Mouse (Mus musculus): ENCODE results near the gene Actc1. TPM values are rescaled to one million over a fixed set of nuclear protein-coding genes. Genes with fewer than 3 reads are reported as not detected.

Actc1 gene
- not detected for total RNA-seq (2021)
- long read RNA-seq = 0 reads

DNA sequence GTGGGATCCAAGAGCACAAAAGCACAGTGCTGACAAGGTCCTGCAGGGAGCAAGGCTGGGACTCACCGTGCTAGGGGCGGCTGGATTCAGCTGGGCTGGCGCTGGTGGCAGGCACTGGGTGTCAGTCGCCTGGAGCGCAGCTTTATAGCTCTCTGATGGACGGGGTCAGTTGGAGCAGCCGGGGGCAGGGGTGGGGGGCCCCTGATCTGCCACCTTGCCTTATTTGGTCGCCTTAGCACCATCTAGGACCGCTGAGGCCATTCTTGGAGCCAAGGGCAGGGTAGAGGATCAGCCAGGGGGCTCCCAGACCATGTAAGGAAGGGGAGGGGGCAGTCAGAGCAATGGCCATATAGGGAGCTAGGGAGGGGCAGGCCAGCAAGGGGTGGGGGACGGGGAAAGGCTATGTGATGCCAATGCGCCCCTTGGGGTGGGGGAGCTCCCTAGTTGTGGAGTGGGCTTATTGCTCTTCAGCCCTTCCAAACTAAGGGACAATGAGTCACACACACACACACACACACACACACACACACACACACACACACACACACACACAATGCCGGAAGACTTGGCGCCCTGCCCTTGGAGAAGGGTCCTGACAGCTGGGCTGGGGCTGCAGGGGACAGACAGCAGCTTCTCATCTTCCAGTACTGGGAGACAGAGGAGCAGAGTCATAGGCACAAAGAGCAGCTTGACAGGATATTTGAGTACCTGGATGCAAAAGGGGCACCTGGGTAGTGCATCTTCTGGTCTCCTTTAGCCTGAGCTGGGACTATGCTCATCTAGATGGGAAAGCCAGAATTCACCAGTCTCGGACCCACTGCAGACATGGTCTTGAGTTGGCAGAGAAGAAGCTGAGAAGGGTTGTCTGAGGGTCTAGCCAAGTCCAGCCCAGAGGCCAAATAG lies at the start of gene Actc1:
Gene Actc1, minus strand, starts transcription at position 853 of the 903 bp plus-strand sequence.
- DNase-seq (ENCODE audit: low spot score in 2 of 2) = no peak

DNA sequence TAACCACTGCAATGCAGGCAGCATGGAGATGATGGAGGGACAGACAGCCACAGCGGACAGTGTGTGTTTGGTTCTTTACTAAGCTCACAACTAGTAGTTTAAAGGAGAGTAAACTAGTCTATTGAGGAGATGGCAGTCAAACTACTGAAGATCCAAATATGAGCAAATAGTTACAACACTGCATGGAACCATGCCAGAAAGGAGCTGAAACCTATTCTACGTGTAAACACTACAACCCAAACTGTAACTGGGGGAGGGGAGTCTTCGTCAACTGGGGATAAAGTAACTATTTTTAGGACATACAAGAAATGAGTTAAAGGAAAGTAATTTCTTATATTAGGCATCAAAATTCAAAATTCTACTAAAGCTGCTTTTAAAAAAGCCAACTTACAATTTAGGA lies 49.1 kb upstream of the Actc1 start:
- no peak for DNase-seq (ENCODE audit: low spot score in 2 of 2)

DNA sequence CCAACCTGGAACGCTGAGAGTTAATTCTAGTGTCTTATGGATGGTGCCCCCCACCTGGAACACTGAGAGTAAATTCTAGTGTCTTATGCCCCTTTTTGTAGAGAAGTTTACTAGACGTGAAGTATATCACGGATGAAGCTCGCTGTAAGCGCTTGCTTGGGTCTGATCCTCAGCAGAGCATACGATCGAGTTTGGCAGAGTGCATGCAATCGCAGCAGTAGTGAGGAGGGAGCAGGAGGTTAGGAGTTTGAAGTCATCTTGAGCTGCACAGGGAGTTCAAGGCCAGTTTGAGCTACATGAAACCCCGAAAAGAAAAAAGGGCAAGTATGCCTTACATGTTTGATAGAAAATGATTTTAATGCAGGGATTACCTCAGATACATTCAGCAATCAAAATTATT lies 47.5 kb upstream of the Actc1 start:
- no peak for DNase-seq (ENCODE audit: low spot score in 2 of 2)

DNA sequence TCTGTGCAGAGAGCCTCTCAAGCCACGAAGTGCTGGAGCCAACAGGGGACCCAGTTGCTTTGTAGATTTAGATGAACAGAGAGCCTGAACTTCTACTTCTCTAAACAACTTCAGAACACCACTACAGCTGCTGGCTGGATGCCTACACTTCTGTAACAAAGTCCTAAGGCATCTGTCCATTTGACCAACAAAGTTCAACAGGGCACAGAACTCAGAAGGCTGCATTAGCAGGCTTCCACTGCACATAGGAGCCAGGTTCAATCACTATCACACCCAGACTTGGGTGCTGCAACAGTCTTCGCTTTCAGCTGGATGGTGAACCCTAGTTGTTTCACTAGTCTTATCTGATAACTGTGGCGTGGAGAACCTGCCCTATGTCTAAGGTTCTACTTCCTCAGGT lies 46.5 kb upstream of the Actc1 start:
- DNase-seq (ENCODE audit: low spot score in 2 of 2) = no peak

DNA sequence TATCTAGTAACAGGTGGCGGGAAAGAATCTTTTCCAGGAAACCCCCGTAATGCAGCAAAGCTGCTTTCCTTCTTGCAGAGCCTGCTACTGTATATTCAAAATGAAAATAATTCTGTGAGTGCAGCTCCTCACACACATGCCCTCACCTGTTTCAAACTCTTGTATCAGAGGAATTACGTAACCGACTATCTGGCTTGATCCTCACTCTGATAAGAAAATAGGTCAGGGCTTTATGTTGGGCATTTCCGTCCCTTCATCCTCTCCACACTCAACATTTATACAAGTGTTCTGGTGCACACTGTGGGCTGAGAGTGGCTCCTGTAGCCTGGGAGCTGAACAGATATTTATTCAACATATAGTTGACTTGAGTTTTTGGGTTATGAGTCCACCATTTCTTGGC lies 45.8 kb upstream of the Actc1 start:
- DNase-seq (ENCODE audit: low spot score in 2 of 2) = no peak

DNA sequence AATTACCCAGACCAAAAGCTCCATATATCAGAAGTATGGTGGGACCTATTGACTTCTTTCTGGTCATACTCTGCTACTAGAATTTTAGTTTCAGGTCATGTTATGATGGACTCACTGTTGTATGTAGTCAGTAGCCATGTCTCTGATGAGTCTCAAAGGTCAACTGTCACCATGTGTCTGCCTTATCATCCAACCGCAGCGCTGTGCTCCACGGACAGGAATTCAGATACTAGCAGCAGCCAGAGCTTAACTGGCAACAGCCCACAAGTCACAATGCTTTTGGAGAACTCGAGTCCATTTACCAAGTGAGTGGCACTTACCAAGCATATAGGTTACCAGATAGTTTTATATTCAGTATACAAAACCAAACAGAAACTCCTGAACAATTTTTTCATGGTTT lies 44.3 kb upstream of the Actc1 start:
- no peak for DNase-seq (ENCODE audit: low spot score in 2 of 2)

DNA sequence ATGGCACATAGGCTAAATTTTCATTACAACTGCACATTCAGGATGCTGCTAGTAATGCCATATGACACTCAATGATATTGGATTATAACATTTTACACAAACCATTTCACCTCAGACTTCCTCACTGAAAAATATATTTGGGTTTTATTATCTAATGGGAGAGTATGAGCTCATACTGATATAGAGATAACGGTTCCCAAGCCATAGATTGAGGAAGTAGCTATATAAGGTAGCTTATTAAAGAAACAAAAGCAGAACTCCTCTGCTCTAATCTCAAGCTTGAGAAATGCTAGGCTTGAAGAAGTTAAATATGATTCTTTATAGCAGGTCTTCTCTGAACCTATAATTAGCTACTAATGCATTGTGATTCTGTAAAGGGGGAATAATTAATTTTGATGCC lies 43.2 kb upstream of the Actc1 start:
- no peak for DNase-seq (ENCODE audit: low spot score in 2 of 2)

DNA sequence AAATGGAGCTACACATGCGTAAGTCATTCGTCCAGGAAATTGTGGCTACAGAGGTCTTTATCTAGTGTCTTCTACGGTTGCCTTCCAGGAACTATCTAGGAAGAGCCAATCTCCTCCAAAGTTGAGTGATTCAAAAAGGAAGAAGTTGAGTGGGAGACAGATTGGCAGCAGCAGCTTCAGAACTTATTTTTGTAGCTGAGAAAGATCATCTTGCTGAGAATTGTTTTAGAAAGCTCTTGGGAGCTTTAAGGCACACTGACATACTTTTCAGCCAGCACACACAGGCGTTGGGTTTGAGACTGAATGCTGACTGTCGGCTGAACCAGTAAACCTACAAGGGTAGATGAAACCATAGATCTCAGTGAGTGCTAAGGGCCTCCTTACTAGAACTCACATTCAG lies 42.0 kb upstream of the Actc1 start:
- DNase-seq (ENCODE audit: low spot score in 2 of 2) = no peak

DNA sequence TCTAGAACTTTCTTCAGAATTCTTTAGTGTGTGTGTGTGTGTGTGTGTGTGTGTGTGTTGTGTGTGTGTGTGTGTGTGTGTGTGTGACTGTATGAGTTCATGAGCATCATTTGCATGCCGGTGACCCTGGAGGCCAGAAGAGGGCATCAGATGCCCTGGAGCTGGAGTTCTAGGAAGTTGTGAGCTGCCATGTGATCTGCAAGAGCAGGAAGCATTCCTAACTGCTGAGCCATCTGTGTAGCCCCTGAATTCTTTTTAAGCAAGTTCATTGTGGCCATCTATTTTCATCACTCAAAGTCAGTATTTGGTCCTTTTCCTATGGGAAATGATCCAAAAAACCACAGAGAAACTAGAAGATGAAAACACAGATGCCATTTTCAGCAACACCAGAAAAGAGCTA lies 41.3 kb upstream of the Actc1 start:
- DNase-seq (ENCODE audit: low spot score in 2 of 2) = no peak

DNA sequence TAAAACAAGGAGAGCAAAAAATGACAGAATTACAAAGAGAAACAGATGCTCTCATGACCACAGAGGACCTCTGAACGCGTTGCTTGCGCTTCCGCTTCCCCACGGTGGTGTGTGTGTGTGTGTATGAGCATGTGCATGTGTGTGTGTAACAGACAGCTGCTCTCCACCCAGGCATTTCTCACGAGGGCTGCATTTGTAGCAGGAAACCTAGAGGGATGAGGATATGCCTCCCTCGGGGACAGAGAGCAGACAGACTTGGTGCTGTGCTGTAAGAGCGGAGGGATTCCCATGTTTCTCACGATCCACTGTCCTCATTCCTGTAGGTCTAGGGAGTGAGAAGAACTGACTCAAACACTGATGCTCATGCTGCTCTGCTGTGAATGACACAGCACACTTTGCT lies 40.2 kb upstream of the Actc1 start:
- DNase-seq (ENCODE audit: low spot score in 2 of 2) = no peak

DNA sequence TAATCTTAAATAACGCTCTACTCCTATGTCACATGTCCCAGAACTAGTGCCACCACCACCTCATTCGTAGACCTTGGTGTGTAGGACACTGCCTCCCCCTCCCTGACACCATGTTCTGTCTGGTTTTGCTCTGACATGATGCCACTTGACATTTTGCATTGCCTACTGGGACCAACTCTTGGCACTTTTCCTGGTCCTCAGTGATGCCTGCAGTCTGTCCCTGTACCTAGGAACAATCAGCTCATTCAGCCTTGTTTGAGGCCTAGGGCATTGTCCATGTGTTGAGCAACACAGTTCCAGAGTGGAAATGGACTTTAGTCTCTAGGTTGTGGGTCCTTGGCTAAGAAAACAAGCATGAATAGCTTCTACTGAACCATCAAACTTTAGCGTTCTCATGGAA lies 36.5 kb upstream of the Actc1 start:
- DNase-seq (ENCODE audit: low spot score in 2 of 2) = no peak

DNA sequence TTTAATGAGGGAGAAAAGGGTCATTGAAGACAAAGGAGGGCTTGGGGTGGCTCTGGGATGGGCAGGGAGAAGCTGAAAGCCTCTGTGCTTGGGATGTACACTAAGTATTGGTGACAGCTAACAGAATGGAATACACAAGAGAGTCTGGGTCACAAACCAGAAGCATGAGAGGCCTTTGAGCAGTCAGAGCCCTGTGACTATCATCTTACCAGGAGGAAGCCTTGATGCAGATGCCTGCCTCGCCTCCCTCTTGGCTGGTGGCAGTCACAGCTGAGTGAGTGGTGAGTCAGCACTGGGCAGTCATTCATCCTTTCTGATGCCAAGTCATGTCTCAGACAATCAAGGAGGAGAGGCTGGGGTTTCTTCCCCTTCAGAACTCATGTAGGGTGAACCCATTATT lies 33.9 kb upstream of the Actc1 start:
- no peak for DNase-seq (ENCODE audit: low spot score in 2 of 2)

DNA sequence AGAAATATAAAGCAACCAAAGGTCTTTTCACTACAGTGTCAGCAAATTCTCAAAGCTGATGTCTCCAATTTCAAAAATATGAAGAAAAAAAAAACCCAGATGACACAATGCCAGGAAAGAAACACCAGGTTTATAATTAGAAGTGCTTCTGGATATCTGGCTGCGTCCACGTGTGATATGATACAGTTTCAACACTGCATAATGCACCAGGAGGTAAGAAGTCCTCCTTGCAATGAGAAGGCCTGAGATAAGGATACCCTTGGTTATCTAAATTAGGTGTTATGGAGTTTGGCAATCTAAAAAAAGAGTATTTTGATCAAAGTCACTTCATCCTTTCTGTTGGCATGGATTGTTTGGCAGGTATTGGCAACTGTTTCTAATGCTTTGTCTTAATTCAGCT lies 18.5 kb upstream of the Actc1 start:
- DNase-seq (ENCODE audit: low spot score in 2 of 2) = no peak

DNA sequence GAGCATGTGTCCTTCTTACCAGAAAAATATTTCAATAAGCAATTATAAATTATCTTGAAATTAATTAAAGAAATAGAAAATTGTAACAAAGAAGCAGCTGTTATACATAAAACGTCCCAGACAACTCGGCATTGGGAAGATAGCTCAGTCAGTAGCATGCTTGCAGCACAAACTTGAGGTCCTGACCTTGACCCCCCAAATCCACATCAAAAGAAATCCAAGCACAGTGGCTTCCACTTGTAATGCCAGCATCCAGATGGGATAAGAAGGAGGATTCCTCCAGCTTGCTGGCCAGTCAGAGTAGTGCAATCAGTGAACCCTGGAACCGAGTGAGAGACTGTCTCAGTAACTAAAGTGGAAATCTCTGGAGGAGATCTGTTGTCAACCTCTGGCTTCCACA lies 12.9 kb upstream of the Actc1 start:
- DNase-seq (ENCODE audit: low spot score in 2 of 2) = no peak

DNA sequence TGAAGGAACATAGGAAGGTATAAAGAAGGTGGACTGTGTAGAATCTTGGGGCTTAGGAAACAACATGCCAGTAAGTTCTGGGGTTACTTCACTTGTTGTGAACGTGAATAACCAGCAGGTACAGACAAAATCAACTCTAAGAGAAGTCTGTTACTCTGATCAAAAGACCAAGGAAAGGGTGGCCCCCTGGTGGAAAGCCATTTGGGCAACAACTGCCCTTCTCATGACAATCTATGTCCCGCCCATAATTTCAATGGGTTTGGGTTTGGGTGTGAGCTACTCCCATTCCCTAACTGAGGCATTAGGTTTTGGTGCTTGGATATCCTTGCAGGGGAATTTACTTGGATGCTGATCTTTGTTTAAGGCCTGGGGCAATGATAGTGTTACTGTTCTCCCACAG lies 10.7 kb upstream of the Actc1 start:
- DNase-seq (ENCODE audit: low spot score in 2 of 2) = no peak

DNA sequence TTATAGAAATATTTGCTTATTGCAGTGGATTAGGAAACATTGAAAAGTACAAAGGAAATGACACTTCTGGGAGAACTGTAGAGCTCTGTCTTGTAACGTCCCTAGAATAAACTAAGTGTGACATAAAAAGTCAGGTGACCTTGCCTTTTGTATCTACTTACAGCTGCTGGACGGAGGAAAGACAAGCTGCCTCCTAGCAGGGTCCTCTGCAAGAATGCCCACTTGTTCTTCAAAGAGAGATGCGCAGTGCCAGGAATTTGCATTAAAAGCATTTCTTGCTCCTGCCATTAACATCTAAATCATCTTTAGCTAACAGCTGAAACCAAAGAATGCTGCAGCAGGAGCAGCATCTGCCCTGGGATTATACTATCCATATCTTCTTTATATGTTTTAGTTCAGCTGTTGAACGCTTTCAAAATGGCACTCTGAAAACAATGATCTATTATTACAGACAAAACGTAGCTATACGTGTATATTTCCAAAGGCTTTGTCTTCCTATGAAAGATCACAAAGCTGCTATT lies 6.8 kb upstream of the Actc1 start:
- no peak for DNase-seq (ENCODE audit: low spot score in 2 of 2)

DNA sequence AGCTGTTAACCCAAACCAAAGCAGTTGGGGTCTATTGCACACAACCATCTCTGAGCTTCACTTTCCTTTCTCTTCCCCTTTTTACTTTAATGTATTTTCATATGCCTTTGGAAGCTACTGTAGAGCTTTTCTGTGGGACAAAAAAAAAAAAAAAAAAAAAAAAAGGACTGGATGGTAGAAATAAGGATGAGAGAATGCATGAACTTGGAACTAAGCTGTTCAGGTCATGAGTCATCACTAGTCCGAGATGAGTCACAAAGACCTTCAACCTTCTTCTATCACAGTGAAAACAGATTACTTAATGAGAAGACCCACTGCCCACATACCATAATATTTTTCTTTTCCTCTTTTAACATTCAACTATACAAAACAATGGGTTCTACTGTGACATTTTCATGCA lies 6.3 kb upstream of the Actc1 start:
- DNase-seq (ENCODE audit: low spot score in 2 of 2) = no peak

DNA sequence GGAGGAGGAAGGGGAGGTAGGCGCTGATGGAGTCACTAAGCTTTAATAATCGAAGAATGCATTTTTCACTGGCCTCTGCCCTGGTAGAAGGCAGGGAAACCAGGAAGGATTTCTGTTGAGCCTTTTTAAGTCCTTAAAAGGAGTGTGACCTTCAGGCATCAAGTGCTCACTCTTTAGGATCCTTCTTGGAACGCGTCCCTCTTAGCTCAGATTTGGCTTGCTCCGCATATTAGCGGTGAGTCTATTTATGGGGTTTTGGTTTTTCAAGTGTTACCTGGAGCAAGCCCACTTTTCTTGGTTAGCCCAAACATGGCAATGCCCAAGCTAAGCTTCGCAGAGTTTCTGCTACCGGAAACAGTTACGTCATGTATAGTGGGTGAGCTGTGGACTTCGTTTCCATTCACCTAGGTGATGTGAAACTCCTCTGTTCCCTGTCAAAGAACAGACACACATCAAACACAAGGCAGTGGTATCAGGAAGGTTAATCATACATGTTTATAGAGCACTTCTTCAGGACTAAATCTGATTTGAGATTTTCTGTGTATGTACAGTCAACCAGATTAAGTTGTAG lies 5.0 kb upstream of the Actc1 start:
- no peak for DNase-seq (ENCODE audit: low spot score in 2 of 2)

DNA sequence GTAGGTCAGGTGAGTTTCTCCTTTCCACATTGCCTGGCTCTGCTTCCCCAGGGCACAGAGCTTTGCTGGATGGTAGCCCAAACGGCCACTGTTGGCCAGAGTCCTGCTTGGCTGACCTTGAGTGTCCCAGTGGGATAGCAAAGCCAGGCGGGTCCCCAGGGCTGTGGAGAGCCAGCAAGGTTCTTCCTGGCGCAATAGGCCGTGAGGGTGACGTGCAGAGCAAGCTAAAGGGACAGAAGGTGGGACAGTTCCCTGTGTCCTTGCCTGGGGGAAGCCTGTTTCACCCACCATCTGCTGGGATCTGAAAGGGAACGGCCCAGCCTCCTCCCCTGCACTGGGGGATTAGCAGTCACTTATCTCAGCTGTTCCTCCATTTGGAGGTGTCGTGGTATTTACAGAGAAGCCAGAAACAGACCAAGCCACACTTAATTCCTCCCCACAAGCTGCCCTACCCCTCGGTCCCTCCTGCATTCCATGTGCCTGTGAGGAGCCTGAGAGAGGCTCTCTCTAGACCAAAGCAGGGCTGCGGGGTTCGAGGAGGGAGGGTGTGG lies 4.0 kb upstream of the Actc1 start:
- peak; percentile 17 to 36 for DNase-seq (ENCODE audit: low spot score in 2 of 2)

DNA sequence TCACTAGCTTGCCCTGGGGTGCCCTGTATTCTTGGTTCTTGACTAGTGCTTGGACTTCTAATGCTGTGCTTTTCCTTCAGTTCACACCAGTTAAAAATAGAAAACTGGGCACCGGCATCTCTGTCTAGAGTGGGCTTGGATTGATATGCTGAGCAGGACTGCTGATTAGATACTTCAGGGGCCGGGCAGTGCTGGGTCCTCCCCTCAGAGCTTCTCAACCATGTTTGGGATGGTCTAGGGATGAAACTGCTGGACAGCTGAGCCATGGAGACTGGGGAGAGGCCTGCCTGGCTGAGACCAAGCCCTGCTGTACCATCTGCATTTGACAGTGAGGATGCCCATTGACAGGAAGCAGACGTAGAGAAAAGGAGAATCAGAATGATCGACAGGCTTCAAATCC lies 781 bp upstream of the Actc1 start:
- no peak for DNase-seq (ENCODE audit: low spot score in 2 of 2)

DNA sequence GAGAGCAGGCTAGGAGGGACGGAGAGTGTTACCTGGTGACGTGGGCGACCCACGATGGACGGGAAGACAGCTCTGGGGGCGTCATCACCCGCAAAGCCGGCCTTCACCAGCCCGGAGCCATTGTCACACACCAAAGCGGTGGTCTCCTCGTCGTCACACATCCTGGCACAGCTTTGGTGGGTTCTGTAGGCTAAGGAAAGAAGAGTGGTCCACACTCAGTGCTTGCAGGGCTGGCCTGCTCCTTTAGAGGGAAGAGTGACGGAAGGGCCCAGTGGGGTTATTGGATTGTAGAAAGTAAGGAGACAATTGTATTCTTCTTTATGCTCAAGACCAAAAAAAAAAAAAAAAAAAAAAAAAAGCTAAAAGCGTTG lies 1.5 kb downstream of the Actc1 start:
- no peak for DNase-seq (ENCODE audit: low spot score in 2 of 2)

DNA sequence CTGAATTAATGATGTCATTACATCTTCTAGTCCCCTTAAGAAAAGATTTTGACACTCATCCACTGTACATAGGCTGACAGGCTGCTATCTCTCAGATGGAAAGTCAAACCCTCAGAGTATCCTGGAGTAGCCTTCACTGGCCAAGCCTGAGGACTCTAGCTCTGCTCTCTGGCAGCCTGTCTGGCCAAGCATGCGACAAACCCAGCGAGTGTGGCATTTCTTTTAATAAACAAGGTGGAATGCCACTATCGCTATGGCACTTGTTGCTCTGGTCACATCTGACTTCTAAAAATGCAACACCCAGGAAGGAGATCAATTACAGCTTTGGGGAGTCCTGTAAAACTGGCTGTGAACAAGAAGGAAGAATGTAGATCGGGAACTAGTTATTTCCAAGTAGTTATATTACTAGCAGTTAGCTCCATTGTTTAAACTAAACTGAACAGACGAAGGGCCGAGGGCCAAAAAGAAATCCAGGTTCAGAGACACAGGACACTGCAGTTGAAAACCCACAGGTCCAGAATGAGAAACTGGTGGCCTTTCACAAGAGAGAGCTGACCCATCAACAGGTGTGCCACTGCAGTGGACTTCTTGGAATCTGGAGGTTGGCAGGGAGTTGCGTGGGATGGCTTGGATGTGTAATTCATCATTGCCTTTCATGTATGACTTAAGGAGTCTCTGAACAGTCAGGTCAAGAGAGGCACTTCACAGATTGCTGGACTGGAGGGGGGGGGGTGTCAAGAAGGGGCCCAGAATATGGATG lies 2.1 kb downstream of the Actc1 start:
- no peak for DNase-seq (ENCODE audit: low spot score in 2 of 2)
